Mouse (Mus musculus): ENCODE results near the gene Rbp4. TPM values are rescaled to one million over a fixed set of nuclear protein-coding genes. Genes with fewer than 3 reads are reported as not detected.

The Rbp4 gene
- polyA plus RNA-seq, 1 experiment from 2014 or later = 2,083 TPM

DNA sequence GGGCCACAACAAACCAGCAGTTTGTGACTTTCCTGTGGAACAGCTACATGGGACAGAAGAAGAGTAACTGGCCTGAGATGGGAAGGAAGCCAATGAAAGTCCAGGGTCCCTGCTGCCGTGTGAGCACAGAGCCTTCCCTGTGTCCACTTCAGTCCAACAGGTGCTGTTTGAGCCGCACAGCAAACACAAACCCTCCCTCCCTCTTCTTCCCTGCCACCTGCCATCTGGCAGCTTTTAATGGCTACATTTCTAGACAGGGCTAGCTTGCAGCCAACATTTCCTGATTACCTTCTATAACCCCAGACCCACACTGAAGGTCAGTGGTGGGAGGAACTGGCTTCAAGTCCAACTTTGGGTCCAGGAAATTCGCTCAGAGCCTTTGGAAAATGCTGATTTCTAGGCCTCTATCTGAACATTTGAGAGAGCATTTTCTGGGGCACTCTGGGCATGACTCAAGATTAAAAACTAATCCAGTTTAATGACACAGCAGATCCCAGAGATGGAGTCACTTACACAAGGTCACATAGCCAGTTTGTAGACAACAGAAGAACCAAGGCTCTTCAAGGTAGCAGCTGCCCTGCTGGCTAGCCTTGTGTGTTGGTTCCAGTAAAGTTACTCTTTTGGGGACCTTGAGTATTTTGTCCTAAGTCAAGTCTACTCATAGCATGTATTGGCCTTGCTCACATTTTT is 47.1 kb downstream of the Rbp4 start:
- 54% methylated on average over 3 of the region's 3 CpGs for whole genome bisulfite sequencing (ENCODE audit: insufficient replicate concordance)
- H3K4me2 ChIP-seq (ENCODE audit: low read depth, low read length) = no peak overlapping the region
- no peaks in the 10 kb centered on the region for H3K9me3 ChIP-seq (replicated peaks; ENCODE audit: control insufficient read depth, low read length)
- no peak overlapping the region for H3K27ac ChIP-seq (ENCODE audit: low read length)
- no peaks in the 10 kb centered on the region for H3K27me3 ChIP-seq (ENCODE audit: control insufficient read depth, insufficient read depth, low read depth, low read length)
- H3K9ac ChIP-seq (ENCODE audit: low read depth, low read length) = no peak overlapping the region
- H3K4me3 ChIP-seq (ENCODE audit: low read depth, low read length) = no peak overlapping the region
- ATAC-seq (ENCODE audit: low read depth) = no peak
- no peaks in the 10 kb centered on the region for H3K36me3 ChIP-seq (ENCODE audit: control insufficient read depth, insufficient read depth)
- H3K4me1 ChIP-seq (ENCODE audit: control insufficient read depth, low read depth, low read length) = no peaks in the 10 kb centered on the region

DNA sequence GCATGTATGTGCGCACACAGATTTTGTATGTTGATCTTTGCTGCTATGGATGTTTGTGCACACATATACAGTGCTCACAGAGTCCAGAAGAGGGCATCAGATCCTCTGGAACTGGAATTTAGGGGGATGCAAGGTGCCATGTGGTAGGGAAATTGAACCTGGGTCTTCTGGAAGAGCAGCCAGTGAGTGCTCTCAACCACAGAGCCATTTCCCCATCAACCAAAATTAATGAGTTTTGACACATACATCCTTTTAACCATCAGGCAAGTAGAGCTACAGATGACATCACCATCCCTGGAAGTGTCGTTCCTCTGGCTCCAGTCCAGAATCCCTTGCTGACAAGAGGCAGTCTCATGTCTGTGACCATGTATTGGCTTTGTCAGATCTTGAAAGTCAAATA is 48.8 kb downstream of the Rbp4 start:
- no peaks in the 10 kb centered on the region for H3K9me3 ChIP-seq (replicated peaks; ENCODE audit: control insufficient read depth, low read length)
- H3K4me2 ChIP-seq (ENCODE audit: low read depth, low read length) = no peak overlapping the region
- H3K4me3 ChIP-seq (ENCODE audit: low read depth, low read length) = no peak overlapping the region
- no peaks in the 10 kb centered on the region for H3K36me3 ChIP-seq (ENCODE audit: control insufficient read depth, insufficient read depth)
- 73% methylated on average over 2 of the region's 2 CpGs for WGBS (ENCODE audit: insufficient replicate concordance)
- H3K27me3 ChIP-seq (ENCODE audit: control insufficient read depth, insufficient read depth, low read depth, low read length) = no peaks in the 10 kb centered on the region
- H3K4me1 ChIP-seq (ENCODE audit: control insufficient read depth, low read depth, low read length) = no peaks in the 10 kb centered on the region
- no peak for ATAC-seq (ENCODE audit: low read depth)
- H3K9ac ChIP-seq (ENCODE audit: low read depth, low read length) = no peak overlapping the region
- no peak overlapping the region for H3K27ac ChIP-seq (ENCODE audit: low read length)

- Histone ChIP-seq H3K9me3 (replicated peaks; ENCODE audit: control insufficient read depth, low read length) (no peaks in the 10 kb centered on the region), H3K27ac (ENCODE audit: low read length) (no peak overlapping the region), H3K9ac (ENCODE audit: low read depth, low read length) (no peak overlapping the region), H3K36me3 (ENCODE audit: control insufficient read depth, insufficient read depth) (no peaks in the 10 kb centered on the region), H3K4me3 (ENCODE audit: low read depth, low read length) (no peak overlapping the region), H3K4me1 (ENCODE audit: control insufficient read depth, low read depth, low read length) (no peaks in the 10 kb centered on the region), H3K27me3 (ENCODE audit: control insufficient read depth, insufficient read depth, low read depth, low read length) (no peaks in the 10 kb centered on the region), H3K4me2 (ENCODE audit: low read depth, low read length) (no peak overlapping the region)
- 63% methylated on average over 11 of the region's 11 CpGs for WGBS (ENCODE audit: insufficient replicate concordance)
- ATAC-seq (ENCODE audit: low read depth) = no peak
Measured at GRCm38 (mm10) chr19:38075051-38075450, 50.0 kb downstream of the Rbp4 start.

DNA sequence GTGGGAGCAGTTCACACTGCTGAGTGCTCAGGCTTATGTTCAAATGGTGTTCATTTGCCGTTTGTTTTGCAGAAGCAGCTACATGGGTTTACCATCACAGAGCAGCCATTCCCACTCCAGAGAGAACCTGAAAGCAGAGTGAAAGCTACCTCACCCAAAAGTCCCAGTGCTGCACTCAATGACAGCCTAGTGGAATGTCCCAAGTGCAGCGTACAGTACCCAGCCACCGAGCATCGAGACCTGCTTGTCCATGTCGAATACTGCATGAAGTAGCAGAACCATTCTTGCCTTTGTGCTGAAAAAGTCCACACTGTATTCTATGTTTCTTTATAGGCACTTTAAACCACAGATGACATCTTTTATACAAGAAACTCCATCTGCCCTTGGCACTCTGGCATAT is 51.9 kb downstream of the Rbp4 start:
- Histone ChIP-seq H3K4me3 (ENCODE audit: low read depth, low read length) (no peak overlapping the region), H3K27ac (ENCODE audit: low read length) (no peak overlapping the region), H3K36me3 (ENCODE audit: control insufficient read depth, insufficient read depth) (no peaks in the 10 kb centered on the region), H3K9ac (ENCODE audit: low read depth, low read length) (no peak overlapping the region), H3K9me3 (replicated peaks; ENCODE audit: control insufficient read depth, low read length) (no peaks in the 10 kb centered on the region), H3K4me2 (ENCODE audit: low read depth, low read length) (no peak overlapping the region), H3K4me1 (ENCODE audit: control insufficient read depth, low read depth, low read length) (no peaks in the 10 kb centered on the region), H3K27me3 (ENCODE audit: control insufficient read depth, insufficient read depth, low read depth, low read length) (no peaks in the 10 kb centered on the region)
- 77% methylated on average over 5 of the region's 5 CpGs for WGBS (ENCODE audit: insufficient replicate concordance)
- no peak for ATAC-seq (ENCODE audit: low read depth)

Other genes with a start within 250 kb of the Rbp4 start
- gene Myof, start 81.7 kb downstream of the Rbp4 start, polyA plus RNA-seq (2015; fragmentation: Nextera tagmentation; extraction: Ambion mirVana) = 1.7 and 1.9 TPM in 2 replicates
- 4.7 and 4.8 TPM in 2 replicates for gene Cep55, start 70.3 kb downstream of the Rbp4 start, polyA plus RNA-seq (2015; fragmentation: Nextera tagmentation; extraction: Ambion mirVana)
- gene Ffar4, start 28.2 kb downstream of the Rbp4 start, polyA plus RNA-seq (2015; fragmentation: Nextera tagmentation; extraction: Ambion mirVana) = 0.27 TPM in 2 replicates
- 6.7 and 7.1 TPM in 2 replicates for gene Pde6c, start 7.5 kb upstream of the Rbp4 start, polyA plus RNA-seq (2015; fragmentation: Nextera tagmentation; extraction: Ambion mirVana)
- gene Fra10ac1, start 98.9 kb upstream of the Rbp4 start, polyA plus RNA-seq (2015; fragmentation: Nextera tagmentation; extraction: Ambion mirVana) = 9.9 and 12.2 TPM in 2 replicates
- 0.08 TPM in 1 of 2 replicates, not detected in the other for gene Lgi1, start 139.3 kb upstream of the Rbp4 start, polyA plus RNA-seq (2015; fragmentation: Nextera tagmentation; extraction: Ambion mirVana)